ENCODE assay signal across 8 mouse cellular contexts in the genomic region with DNA sequence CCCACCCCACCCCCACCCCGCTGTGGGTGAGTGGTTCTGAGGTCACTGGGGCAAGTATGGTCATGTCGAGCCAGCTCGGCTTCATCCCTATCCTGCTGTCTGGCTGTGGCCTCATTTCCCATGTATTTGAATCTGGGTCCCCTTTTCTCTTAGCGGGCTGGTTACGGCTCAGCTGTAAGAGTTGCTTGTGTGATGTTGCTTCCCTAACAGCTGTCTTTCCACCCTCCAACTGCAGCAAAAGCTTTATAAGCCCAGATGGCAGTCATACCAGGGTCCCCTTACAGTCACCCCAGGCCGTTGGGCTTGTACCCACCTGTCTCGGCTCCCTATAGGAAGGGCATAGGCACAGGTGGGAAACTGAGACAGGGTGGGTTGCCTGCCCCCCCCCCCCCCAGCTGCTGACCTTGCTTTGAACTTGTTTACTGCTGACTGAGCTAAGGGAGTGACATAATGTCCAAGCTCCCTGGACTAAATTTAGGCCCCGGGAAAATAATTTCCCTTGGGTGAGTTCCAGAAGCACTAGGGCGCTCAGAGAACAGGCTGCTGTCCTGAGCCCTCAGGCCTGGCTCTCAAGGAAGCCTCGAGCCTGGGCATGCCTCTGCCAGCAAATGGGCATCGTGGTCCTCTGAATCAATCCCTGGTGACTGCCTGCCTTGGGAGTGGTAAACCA. TPM values are rescaled to one million over a fixed set of nuclear protein-coding genes. Genes with fewer than 3 reads are reported as not detected.
DNase-seq lines count a peak whose midpoint lies in the region; ATAC-seq and TF ChIP-seq lines count a peak whose summit lies in the region.

No protein-coding gene starts in this region.

- H3K4me2 ChIP-seq in midbrain, embryonic 11.5 days = no peak overlapping the region
- H3K4me2 ChIP-seq in hindbrain, embryonic 14.5 days (replicated peaks) = no peak overlapping the region

- TF ChIP-seq POLR2A in ES-Bruce4 (IDR thresholded peaks at IDR 0.05; ENCODE audit: insufficient read depth, low read length) = no peak

- peak; percentile 87 for DNase-seq in brain, adult 2 months (ENCODE audit: low read depth, low spot score)
- DNase-seq in heart, embryonic 10.5 days (ENCODE audit: low spot score) = no peak
- peak; percentile 76 to 92 for DNase-seq in kidney, postnatal 25 days
- DNase-seq in midbrain, embryonic 11.5 days (ENCODE audit: low spot score, missing footprints) = no peak
- no peak for DNase-seq in thymus, adult 18-20 months
- DNase-seq in hindbrain, embryonic 14.5 days (ENCODE audit: low spot score) = no peak
- DNase-seq in testis, postnatal 14 days (ENCODE audit: low spot score) = no peak

- no peak overlapping the region for H3K4me3 ChIP-seq in ES-Bruce4 (ENCODE audit: low read depth, low read length)
- H3K4me3 ChIP-seq in heart, embryonic 10.5 days = no peak overlapping the region
- H3K4me3 ChIP-seq in midbrain, embryonic 11.5 days (ENCODE audit: low read depth, low read length) = no peak overlapping the region
- no peak overlapping the region for H3K4me3 ChIP-seq in hindbrain, embryonic 14.5 days (replicated peaks; ENCODE audit: low read length)

- H3K9ac ChIP-seq in ES-Bruce4 (ENCODE audit: low read depth, poor library complexity, severe bottlenecking) = peak overlapping the region; percentile 29; the same call in 1 of the 2 replicates
- no peak overlapping the region for H3K9ac ChIP-seq in midbrain, embryonic 11.5 days (ENCODE audit: low read length)
- no peak overlapping the region for H3K9ac ChIP-seq in hindbrain, embryonic 14.5 days

- no peak for TF ChIP-seq CTCF in ES-Bruce4 (IDR thresholded peaks at IDR 0.05; ENCODE audit: low read depth, low read length)

- no peak for ATAC-seq in midbrain, embryonic 11.5 days (ENCODE audit: low FRiP score)
- no peak for ATAC-seq in hindbrain, embryonic 14.5 days (ENCODE audit: low FRiP score)

- H3K4me1 ChIP-seq in ES-Bruce4 (ENCODE audit: control insufficient read depth, insufficient read depth, low read length) = no peaks in the 10 kb centered on the region
- peaks cover 16% of the 10 kb centered on the region for H3K4me1 ChIP-seq in heart, embryonic 10.5 days
- no peaks in the 10 kb centered on the region for H3K4me1 ChIP-seq in midbrain, embryonic 11.5 days (ENCODE audit: control insufficient read depth, insufficient read depth, low read length)
- no peaks in the 10 kb centered on the region for H3K4me1 ChIP-seq in hindbrain, embryonic 14.5 days (replicated peaks; ENCODE audit: control insufficient read depth, insufficient read depth, low read length)

- TF ChIP-seq EP300 in ES-Bruce4 (IDR thresholded peaks at IDR 0.05; ENCODE audit: insufficient read depth, low read depth, low read length) = no peak

- no peaks in the 10 kb centered on the region; the same call in 1 of the 2 replicates for H3K36me3 ChIP-seq in ES-Bruce4 (ENCODE audit: control insufficient read depth, insufficient read depth, low read length, poor library complexity, severe bottlenecking)
- peaks cover 83% of the 10 kb centered on the region for H3K36me3 ChIP-seq in heart, embryonic 10.5 days
- H3K36me3 ChIP-seq in midbrain, embryonic 11.5 days (ENCODE audit: control insufficient read depth, insufficient read depth, low read length) = peaks cover 44% of the 10 kb centered on the region
- peaks cover 97% of the 10 kb centered on the region for H3K36me3 ChIP-seq in hindbrain, embryonic 14.5 days (replicated peaks; ENCODE audit: control insufficient read depth, insufficient read depth)

- H3K27ac ChIP-seq in ES-Bruce4 (ENCODE audit: insufficient read depth, low read length) = peak overlapping the region; percentile 61
- H3K27ac ChIP-seq in heart, embryonic 10.5 days = peak overlapping the region; percentile 70
- no peak overlapping the region for H3K27ac ChIP-seq in midbrain, embryonic 11.5 days (ENCODE audit: low read depth, low read length)
- H3K27ac ChIP-seq in hindbrain, embryonic 14.5 days = no peak overlapping the region

- no peaks in the 10 kb centered on the region for H3K27me3 ChIP-seq in ES-Bruce4 (ENCODE audit: control insufficient read depth, insufficient read depth, low read length, poor library complexity, severe bottlenecking)
- no peaks in the 10 kb centered on the region for H3K27me3 ChIP-seq in heart, embryonic 10.5 days (ENCODE audit: insufficient read depth, poor library complexity, severe bottlenecking)
- H3K27me3 ChIP-seq in midbrain, embryonic 11.5 days (ENCODE audit: control insufficient read depth, insufficient read depth, low read length) = no peaks in the 10 kb centered on the region
- H3K27me3 ChIP-seq in hindbrain, embryonic 14.5 days (ENCODE audit: control insufficient read depth, insufficient read depth, low read length) = no peaks in the 10 kb centered on the region

- no peaks in the 10 kb centered on the region for H3K9me3 ChIP-seq in ES-Bruce4 (replicated peaks; ENCODE audit: control insufficient read depth, insufficient read depth, low read length, poor library complexity, severe bottlenecking)
- H3K9me3 ChIP-seq in heart, embryonic 10.5 days = no peaks in the 10 kb centered on the region
- H3K9me3 ChIP-seq in midbrain, embryonic 11.5 days (ENCODE audit: control insufficient read depth, low read length) = no peaks in the 10 kb centered on the region
- H3K9me3 ChIP-seq in hindbrain, embryonic 14.5 days (ENCODE audit: control insufficient read depth, low read length) = no peaks in the 10 kb centered on the region

- 80% methylated on average over 11 of the region's 11 CpGs for WGBS in heart, embryonic 10.5 days
- 91% methylated on average over 11 of the region's 11 CpGs for WGBS in midbrain, embryonic 11.5 days
- 88% methylated on average over 11 of the region's 11 CpGs for WGBS in hindbrain, embryonic 14.5 days

RNA-seq across cellular contexts. Expression of a gene that starts 20.8 kb away (rescaled TPM):
- polyA plus RNA-seq in ES-Bruce4 (2011; ENCODE audit: insufficient read depth, insufficient read length, low read depth, missing spikeins) = 25.2 and 25.4 TPM in 2 replicates
- 16.3 and 21.9 TPM in 2 replicates for polyA plus RNA-seq in heart, embryonic 10.5 days (2016; fragmentation: Nextera tagmentation; extraction: Ambion mirVana)
- polyA plus RNA-seq in midbrain, embryonic 11.5 days (2014; fragmentation: Nextera tagmentation; extraction: Ambion mirVana) = 45.3 and 48.4 TPM in 2 replicates
- polyA plus RNA-seq in hindbrain, embryonic 14.5 days (2014; fragmentation: Nextera tagmentation; extraction: Ambion mirVana) = 35.6 and 36.5 TPM in 2 replicates

RNA-seq across cellular contexts. Expression of a gene that starts 30.2 kb away (rescaled TPM):
- polyA plus RNA-seq in ES-Bruce4 (2011; ENCODE audit: insufficient read depth, insufficient read length, low read depth, missing spikeins) = 22.5 and 23.0 TPM in 2 replicates
- polyA plus RNA-seq in heart, embryonic 10.5 days (2016; fragmentation: Nextera tagmentation; extraction: Ambion mirVana) = 13.1 and 17.0 TPM in 2 replicates
- 15.5 and 18.3 TPM in 2 replicates for polyA plus RNA-seq in midbrain, embryonic 11.5 days (2014; fragmentation: Nextera tagmentation; extraction: Ambion mirVana)
- polyA plus RNA-seq in hindbrain, embryonic 14.5 days (2014; fragmentation: Nextera tagmentation; extraction: Ambion mirVana) = 21.1 and 21.7 TPM in 2 replicates

Comparison
In these comparisons a context has a peak if more than half of its experiments do, and no peak if none do; other contexts are left out.
1. H3K27ac ChIP-seq: peak in ES-Bruce4 (single experiment) and heart, embryonic 10.5 days (single experiment); none in midbrain, embryonic 11.5 days (single experiment) and hindbrain, embryonic 14.5 days (single experiment).
2. DNase-seq: peak in brain, adult 2 months (single experiment) and kidney, postnatal 25 days (2 of 2); none in heart, embryonic 10.5 days (single experiment), midbrain, embryonic 11.5 days (single experiment), thymus, adult 18-20 months (0 of 2), hindbrain, embryonic 14.5 days (single experiment) and testis, postnatal 14 days (single experiment).